Mouse (Mus musculus): ENCODE results near the gene Ttc1.
A peak's percentile ranks its signal among the peaks of the same experiment; 100 is the strongest.

- peak; percentile 90 for TF ChIP-seq POLR2A (IDR thresholded peaks at IDR 0.05; ENCODE audit: borderline replicate concordance, extremely low read depth, insufficient read depth, insufficient read length, poor library complexity, severe bottlenecking)
- no peak for TF ChIP-seq CTCF (IDR thresholded peaks at IDR 0.05; ENCODE audit: borderline replicate concordance, extremely low read depth, insufficient read depth, insufficient read length)
These were observed 66.1 kb downstream of the Ttc1 start, which contains the start of gene Pwwp2a for GRCm38 (mm10) chr11:43681472-43682414.
